Mouse (Mus musculus) intestine, postnatal 0 days (tissue): ENCODE results near the gene Wnt8b. TPM values are rescaled to one million over a fixed set of nuclear protein-coding genes. Genes with fewer than 3 reads are reported as not detected.

Experiments used
- ATAC-seq: fragments of 200-750 bp; cut with Nextera tagmentation; 2 replicates; pipeline ENCODE4 v1.8.0; 2017; ENCODE audit warnings: mild to moderate bottlenecking, moderate TSS enrichment, moderate library complexity
- H3K27ac ChIP-seq: fragments of 300-500 bp; sonication (generic); 2 replicates; pipeline ENCODE4 v1.5.1; 2014; ENCODE audit warnings: mild to moderate bottlenecking, low read depth, low read length, moderate library complexity
- H3K27me3 ChIP-seq: fragments of 300-500 bp; sonication (generic); replicated peaks from 2 replicates; pipeline ENCODE4 v1.6.1; 2014; ENCODE audit warnings: low read length, mixed read lengths; ENCODE audit not compliant: control insufficient read depth, insufficient read depth
- H3K36me3 ChIP-seq: fragments of 300-500 bp; sonication (generic); 2 replicates; pipeline ENCODE4 v1.6.1; 2014; ENCODE audit warnings: mild to moderate bottlenecking, moderate library complexity; ENCODE audit not compliant: control insufficient read depth, insufficient read depth
- H3K4me1 ChIP-seq: fragments of 300-500 bp; sonication (generic); replicated peaks from 2 replicates; pipeline ENCODE4 v1.6.1; 2014; ENCODE audit warnings: antibody characterized with exemption, low read length, mixed read lengths; ENCODE audit not compliant: control insufficient read depth, insufficient read depth
- H3K4me2 ChIP-seq: fragments of 300-500 bp; sonication (generic); replicated peaks from 2 replicates; pipeline ENCODE4 v1.6.1; 2014; ENCODE audit warnings: low read depth, mild to moderate bottlenecking, moderate library complexity
- H3K4me3 ChIP-seq: fragments of 300-500 bp; sonication (generic); 2 replicates; pipeline ENCODE4 v1.5.1; 2014; ENCODE audit warnings: low read depth, low read length
- H3K9ac ChIP-seq: fragments of 300-500 bp; sonication (generic); 2 replicates; pipeline ENCODE4 v1.6.1; 2014; ENCODE audit warnings: mild to moderate bottlenecking, low read depth, low read length
- H3K9me3 ChIP-seq: fragments of 300-500 bp; sonication (generic); 2 replicates; pipeline ENCODE4 v1.6.1; 2016; ENCODE audit warnings: mixed run types; ENCODE audit not compliant: control insufficient read depth
- CTCF ChIP-seq: sonication (generic); IDR thresholded peaks from 2 replicates; pipeline ENCODE4 v1.5.1; 2016; ENCODE audit warnings: low read depth, mild to moderate bottlenecking, control low read depth, antibody characterized with exemption, moderate library complexity
- WGBS: fragments of 180-500 bp; shearing (Covaris S2); extraction: QIAGEN DNeasy Blood & Tissue Kit; methylation state at CpG from one replicate; pipeline ENCODE4 v1.1.7; 2014; 5-methylcytosine and 5-hydroxymethylcytosine counted together
- polyA plus RNA-seq: library from polyadenylated mRNA; unstranded; fragments of >200 nt; fragmentation: Nextera tagmentation; extraction: Ambion mirVana; gene quantifications from 2 replicates; pipeline ENCODE4 v1.2.1, GENCODE M21; 2015

Wnt8b gene
- polyA plus RNA-seq, 1 experiment from 2014 or later = not detected

GRCm38 (mm10) chr19:44544775-44545174 lies 51.5 kb downstream of the Wnt8b start:
- ATAC-seq = no peak
- Histone ChIP-seq H3K27ac (no peak overlapping the region), H3K4me3 (peak overlapping the region; percentile 43), H3K9ac (0 out of 2 replicates have a peak overlapping the region, but pooled peaks have one; percentile 22), H3K36me3 (peaks cover 19% of the 10 kb centered on the region), H3K9me3 (peaks cover 9% of the 10 kb centered on the region; the same call in 1 of the 2 replicates), H3K27me3 (no peaks in the 10 kb centered on the region; the same call in 1 of the 2 replicates), H3K4me1 (peaks cover 7% of the 10 kb centered on the region; the same call in 1 of the 2 replicates), H3K4me2 (peak overlapping the region; percentile 85)
- 4% methylated on average over 13 of the region's 13 CpGs for WGBS
- peak; percentile 82 for TF ChIP-seq CTCF

- Histone ChIP-seq H3K9me3 (peaks cover 5% of the 10 kb centered on the region; the same call in 1 of the 2 replicates), H3K9ac (0 out of 2 replicates have a peak within 1 kb of the TSS, but pooled peaks have one; percentile 40), H3K4me1 (peaks cover 7% of the 10 kb centered on the region; the same call in 1 of the 2 replicates), H3K4me3 (peak within 1 kb of the TSS; percentile 43), H3K36me3 (peaks cover 26% of the 10 kb centered on the region), H3K4me2 (peak within 1 kb of the TSS; percentile 85), H3K27ac (no peak within 1 kb of the TSS), H3K27me3 (no peaks in the 10 kb centered on the region; the same call in 1 of the 2 replicates)
- 2% methylated on average over 47 of the region's 47 CpGs for WGBS
- TF ChIP-seq CTCF = no peak
- ATAC-seq = peak; percentile 37
Observed at GRCm38 (mm10) chr19:44545321-44546041, 52.2 kb downstream of the Wnt8b start, which contains the start of gene Sec31b. Sec31b (minus strand) TSS chr19:44545864.

- H3K27me3 ChIP-seq = no peaks in the 10 kb centered on the region
- WGBS = 96% methylated on average over 4 of the region's 4 CpGs
- H3K36me3 ChIP-seq = peaks cover 48% of the 10 kb centered on the region
- H3K4me2 ChIP-seq = no peak within 1 kb of the TSS
- no peaks in the 10 kb centered on the region for H3K4me1 ChIP-seq
- ATAC-seq = no peak
- no peak for TF ChIP-seq CTCF
- H3K9ac ChIP-seq = no peak within 1 kb of the TSS
- no peak within 1 kb of the TSS for H3K27ac ChIP-seq
- H3K4me3 ChIP-seq = no peak within 1 kb of the TSS
- H3K9me3 ChIP-seq = no peaks in the 10 kb centered on the region
Observed at GRCm38 (mm10) chr19:44552731-44553130, 59.5 kb downstream of the Wnt8b start, which contains the start of gene Gm20538. Gm20538 (minus strand) TSS chr19:44552831.

GRCm38 (mm10) chr19:44553286-44553685 lies 60.0 kb downstream of the Wnt8b start:
- Histone ChIP-seq H3K4me1 (no peaks in the 10 kb centered on the region), H3K27ac (no peak overlapping the region), H3K9me3 (no peaks in the 10 kb centered on the region), H3K4me2 (no peak overlapping the region), H3K36me3 (peaks cover 43% of the 10 kb centered on the region), H3K4me3 (no peak overlapping the region), H3K9ac (no peak overlapping the region), H3K27me3 (no peaks in the 10 kb centered on the region)
- WGBS = 91% methylated on average over 4 of the region's 4 CpGs
- no peak for ATAC-seq
- TF ChIP-seq CTCF = no peak

GRCm38 (mm10) chr19:44554490-44554860 lies 61.2 kb downstream of the Wnt8b start:
- Histone ChIP-seq H3K9me3 (no peaks in the 10 kb centered on the region), H3K9ac (peak overlapping the region; percentile 92), H3K4me2 (peak overlapping the region; percentile 79), H3K4me3 (peak overlapping the region; percentile 76), H3K36me3 (peaks cover 32% of the 10 kb centered on the region), H3K27me3 (no peaks in the 10 kb centered on the region), H3K4me1 (no peaks in the 10 kb centered on the region), H3K27ac (peak overlapping the region; percentile 43; the same call in 1 of the 2 replicates)
- WGBS = 2% methylated on average over 8 of the region's 8 CpGs
- peak; percentile 17; the same call in 1 of the 2 replicates for ATAC-seq
- TF ChIP-seq CTCF = no peak

GRCm38 (mm10) chr19:44554861-44555590 lies 61.8 kb downstream of the Wnt8b start, which contains the start of gene Ndufb8:
Ndufb8 (minus strand) TSS chr19:44555440.
- H3K9ac ChIP-seq = peak within 1 kb of the TSS; percentile 92
- WGBS = under 1% methylated on average over 50 of the region's 50 CpGs
- peak; percentile 88 for ATAC-seq

More at GRCm38 (mm10) chr19:44554861-44555590, 61.8 kb downstream of the Wnt8b start, which contains the start of gene Ndufb8:
- Histone ChIP-seq H3K4me3 (peak within 1 kb of the TSS; percentile 76), H3K4me2 (peak within 1 kb of the TSS; percentile 79), H3K36me3 (peaks cover 27% of the 10 kb centered on the region), H3K27me3 (no peaks in the 10 kb centered on the region), H3K4me1 (no peaks in the 10 kb centered on the region), H3K9me3 (no peaks in the 10 kb centered on the region), H3K27ac (peak within 1 kb of the TSS; percentile 43)
- TF ChIP-seq CTCF = no peak
